ENCODE assay signal across 15 mouse cellular contexts in the genomic region with DNA sequence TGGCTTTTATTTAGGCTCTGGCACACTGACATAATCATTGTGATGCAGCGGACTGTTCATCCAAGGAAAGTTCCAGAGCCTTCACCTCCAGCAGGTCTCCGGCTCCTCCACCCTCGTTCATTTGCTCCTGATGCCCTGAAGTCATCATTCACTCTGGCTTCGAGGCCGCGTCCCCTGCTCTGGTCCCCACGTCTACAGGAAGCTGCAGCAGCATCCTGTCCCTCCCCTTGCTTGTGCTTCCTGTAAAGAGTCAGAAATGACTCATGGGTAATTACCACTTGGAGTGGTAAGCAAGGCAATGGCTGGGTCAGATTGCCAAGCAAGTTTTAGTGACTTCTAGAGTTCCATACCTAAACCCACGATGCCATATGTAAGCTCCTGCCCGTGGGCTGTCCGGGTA. TPM values are rescaled to one million over a fixed set of nuclear protein-coding genes. Genes with fewer than 3 reads are reported as not detected.
DNase-seq lines count a peak whose midpoint lies in the region; ATAC-seq and TF ChIP-seq lines count a peak whose summit lies in the region.
"Had no signal": no experiment of that assay in that cellular context is flagged by ENCODE, and none has a peak within 500 bp of the region (broad histone marks: within the 10 kb centered on the region; RNA-seq: fewer than 3 reads in every experiment).

No protein-coding gene starts in this region.

- DNase-seq in heart, adult 9 months (ENCODE audit: low spot score in 2 of 2): peak; percentile 33 to 67
- peak; percentile 48 for DNase-seq in kidney, adult 2 months
- peak; percentile 56 for DNase-seq in lung, postnatal 0 days (ENCODE audit: low spot score)
- DNase-seq in right cerebral cortex, adult 2 months (ENCODE audit: low spot score in 2 of 2): no peak
- DNase-seq in gastrocnemius, postnatal 14 days: no peak
- DNase-seq: cerebellum, postnatal 14 days; gastrocnemius, postnatal 10 days; layer of hippocampus, adult 9-11 months had no signal

- no peak overlapping the region for H3K4me3 ChIP-seq in heart, embryonic 12.5 days
- H3K4me3 ChIP-seq in heart, embryonic 13.5 days: no peak overlapping the region
- no peak overlapping the region for H3K4me3 ChIP-seq in kidney, adult 2 months (ENCODE audit: insufficient read depth, low read depth, low read length)
- no peak overlapping the region for H3K4me3 ChIP-seq in lung, postnatal 0 days (ENCODE audit: low read depth, low read length)
- no peak overlapping the region for H3K4me3 ChIP-seq in neural tube, embryonic 15.5 days (replicated peaks)
- H3K4me3 ChIP-seq: embryonic facial prominence, embryonic 12.5 days; forebrain, embryonic 12.5 days had no signal

- intact Hi-C loops in gastrocnemius, postnatal 14 days (cut with DNase I; ENCODE audit: low total_unique reads): no loop called here

- peak; percentile 71 for TF ChIP-seq EP300 in lung, postnatal 0 days (IDR thresholded peaks at IDR 0.05)

- no peak overlapping the region for H3K27ac ChIP-seq in heart, embryonic 12.5 days (ENCODE audit: poor library complexity, severe bottlenecking)
- H3K27ac ChIP-seq in heart, embryonic 13.5 days (replicated peaks): 0 out of 2 replicates have a peak overlapping the region, but pooled peaks have one; percentile 15
- H3K27ac ChIP-seq in kidney, adult 2 months (ENCODE audit: insufficient read depth, low read depth, low read length): peak overlapping the region; percentile 71
- H3K27ac ChIP-seq in lung, postnatal 0 days (ENCODE audit: low read length): peak overlapping the region; percentile 73; the same call in 1 of the 2 replicates
- H3K27ac ChIP-seq in neural tube, embryonic 15.5 days (replicated peaks): no peak overlapping the region
- H3K27ac ChIP-seq: embryonic facial prominence, embryonic 12.5 days; forebrain, embryonic 12.5 days; hindbrain, postnatal 0 days had no signal

- no peak for TF ChIP-seq POLR2A in kidney, adult 2 months (IDR thresholded peaks at IDR 0.05; ENCODE audit: low read depth, low read length)

- H3K36me3 ChIP-seq in heart, embryonic 12.5 days: no peaks in the 10 kb centered on the region
- no peaks in the 10 kb centered on the region for H3K36me3 ChIP-seq in heart, embryonic 13.5 days
- H3K36me3 ChIP-seq in kidney, adult 2 months (ENCODE audit: control insufficient read depth, insufficient read depth, low read length): no peaks in the 10 kb centered on the region
- no peaks in the 10 kb centered on the region for H3K36me3 ChIP-seq in lung, postnatal 0 days (ENCODE audit: insufficient read depth, low read length)
- H3K36me3 ChIP-seq in neural tube, embryonic 15.5 days: no peaks in the 10 kb centered on the region
- H3K36me3 ChIP-seq: embryonic facial prominence, embryonic 12.5 days; forebrain, embryonic 12.5 days had no signal

- ATAC-seq in heart, embryonic 12.5 days (ENCODE audit: insufficient number of reproducible peaks, low FRiP score): no peak
- no peak for ATAC-seq in heart, embryonic 13.5 days (ENCODE audit: extremely low read depth, insufficient number of reproducible peaks, low FRiP score, low TSS enrichment)
- peak; percentile 30; the same call in 1 of the 2 replicates for ATAC-seq in lung, postnatal 0 days
- ATAC-seq in neural tube, embryonic 15.5 days (ENCODE audit: low FRiP score): no peak
- ATAC-seq: hindbrain, postnatal 0 days had no signal

- no peak overlapping the region for H3K4me2 ChIP-seq in heart, embryonic 12.5 days
- H3K4me2 ChIP-seq in heart, embryonic 13.5 days: no peak overlapping the region
- H3K4me2 ChIP-seq in lung, postnatal 0 days (replicated peaks; ENCODE audit: low read depth, low read length): no peak overlapping the region
- no peak overlapping the region for H3K4me2 ChIP-seq in neural tube, embryonic 15.5 days
- H3K4me2 ChIP-seq: embryonic facial prominence, embryonic 12.5 days; forebrain, embryonic 12.5 days had no signal

- H3K27me3 ChIP-seq in heart, embryonic 12.5 days (replicated peaks): no peaks in the 10 kb centered on the region
- no peaks in the 10 kb centered on the region for H3K27me3 ChIP-seq in heart, embryonic 13.5 days (replicated peaks)
- no peaks in the 10 kb centered on the region for H3K27me3 ChIP-seq in kidney, adult 2 months (replicated peaks; ENCODE audit: control insufficient read depth, insufficient read depth, low read length)
- no peaks in the 10 kb centered on the region for H3K27me3 ChIP-seq in lung, postnatal 0 days (replicated peaks; ENCODE audit: insufficient read depth, low read length)
- H3K27me3 ChIP-seq in neural tube, embryonic 15.5 days (replicated peaks): no peaks in the 10 kb centered on the region

- no peaks in the 10 kb centered on the region for H3K9me3 ChIP-seq in heart, embryonic 12.5 days (replicated peaks)
- H3K9me3 ChIP-seq in heart, embryonic 13.5 days: no peaks in the 10 kb centered on the region
- no peaks in the 10 kb centered on the region for H3K9me3 ChIP-seq in lung, postnatal 0 days (ENCODE audit: low read length)
- no peaks in the 10 kb centered on the region for H3K9me3 ChIP-seq in neural tube, embryonic 15.5 days (replicated peaks)
- H3K9me3 ChIP-seq: embryonic facial prominence, embryonic 12.5 days; forebrain, embryonic 12.5 days had no signal

- H3K4me1 ChIP-seq in heart, embryonic 12.5 days (replicated peaks): peaks cover 7% of the 10 kb centered on the region; the same call in 1 of the 2 replicates
- H3K4me1 ChIP-seq in heart, embryonic 13.5 days: peaks cover 15% of the 10 kb centered on the region
- H3K4me1 ChIP-seq in kidney, adult 2 months (ENCODE audit: control insufficient read depth, insufficient read depth, low read length): peaks cover 4% of the 10 kb centered on the region; the same call in 1 of the 2 replicates
- peaks cover 15% of the 10 kb centered on the region for H3K4me1 ChIP-seq in lung, postnatal 0 days (ENCODE audit: insufficient read depth, low read depth, low read length)
- H3K4me1 ChIP-seq in neural tube, embryonic 15.5 days: peaks cover 13% of the 10 kb centered on the region
- H3K4me1 ChIP-seq: forebrain, embryonic 12.5 days had no signal

- no peak for TF ChIP-seq CTCF in kidney, adult 2 months (conservative IDR thresholded peaks at IDR 0.05; ENCODE audit: insufficient read depth, insufficient read length, low read depth, low read length)
- TF ChIP-seq CTCF in lung, postnatal 0 days (IDR thresholded peaks at IDR 0.05): no peak

- H3K9ac ChIP-seq in heart, embryonic 12.5 days: no peak overlapping the region
- no peak overlapping the region for H3K9ac ChIP-seq in heart, embryonic 13.5 days
- H3K9ac ChIP-seq in lung, postnatal 0 days (replicated peaks; ENCODE audit: low read depth): no peak overlapping the region
- H3K9ac ChIP-seq in neural tube, embryonic 15.5 days (replicated peaks): no peak overlapping the region
- H3K9ac ChIP-seq: embryonic facial prominence, embryonic 12.5 days; forebrain, embryonic 12.5 days had no signal

- WGBS in heart, embryonic 12.5 days: 70% methylated on average over 10 of the region's 10 CpGs
- WGBS in heart, embryonic 13.5 days: 69% methylated on average over 10 of the region's 10 CpGs
- 50% methylated on average over 10 of the region's 10 CpGs for whole genome bisulfite sequencing in kidney, adult 2 months
- WGBS in lung, postnatal 0 days: 61% methylated on average over 10 of the region's 10 CpGs
- WGBS in neural tube, embryonic 15.5 days: 84% methylated on average over 10 of the region's 10 CpGs

RNA-seq across cellular contexts. Expression of gene Ptprm, which starts 7.3 kb away (rescaled TPM):
- polyA plus RNA-seq in heart, embryonic 12.5 days (2016; fragmentation: Nextera tagmentation; extraction: Ambion mirVana): 16.1 and 18.2 TPM in 2 replicates
- polyA plus RNA-seq in heart, embryonic 13.5 days (2015; fragmentation: Nextera tagmentation; extraction: Ambion mirVana): 11.6 and 12.7 TPM in 2 replicates
- polyA plus RNA-seq in kidney, adult 2 months (2012; rRNA removed): 9.0 and 9.6 TPM in 2 replicates
- 35.9 and 42.3 TPM in 2 replicates for polyA plus RNA-seq in lung, postnatal 0 days (2015; fragmentation: Nextera tagmentation; extraction: Ambion mirVana)
- polyA plus RNA-seq in neural tube, embryonic 15.5 days (2015; fragmentation: Nextera tagmentation; extraction: Ambion mirVana): 21.3 and 25.3 TPM in 2 replicates
- 10 to 100 TPM; 31.2 to 33.6 TPM for total RNA-seq in gastrocnemius, postnatal 14 days (2021)
- total RNA-seq: monocyte, adult 5-6 weeks had no signal

Comparison
In these comparisons a context has a peak if more than half of its experiments do, and no peak if none do; other contexts are left out.
1. H3K27ac ChIP-seq: peak in heart, embryonic 13.5 days (single experiment), kidney, adult 2 months (single experiment) and lung, postnatal 0 days (single experiment); none in heart, embryonic 12.5 days (single experiment) and neural tube, embryonic 15.5 days (single experiment).
2. DNase-seq: peak in heart, adult 9 months (2 of 2), kidney, adult 2 months (single experiment) and lung, postnatal 0 days (single experiment); none in right cerebral cortex, adult 2 months (0 of 2) and gastrocnemius, postnatal 14 days (single experiment).